Mouse (Mus musculus) liver, embryonic 13.5 days (tissue): Measurements from ENCODE around the gene Cutc. TPM values are rescaled to one million over a fixed set of nuclear protein-coding genes. Genes with fewer than 3 reads are reported as not detected.
A peak's percentile ranks its signal among the peaks of the same experiment; 100 is the strongest.

Source experiments
- ATAC-seq: fragments of 200-750 bp; cut with Nextera tagmentation; 2 replicates; pipeline ENCODE4 v1.8.0; 2017; ENCODE audit warnings: low read depth, mild to moderate bottlenecking, moderate number of reproducible peaks, moderate library complexity
- DNase-seq: peaks from one replicate; pipeline ENCODE4 v3.0.0; 2022
- H3K27ac ChIP-seq: fragments of 300-500 bp; sonication (generic); 2 replicates; pipeline ENCODE4 v1.5.1; 2015; ENCODE audit warnings: moderate library complexity, mild to moderate bottlenecking, inconsistent platforms
- H3K27me3 ChIP-seq: fragments of 300-500 bp; sonication (generic); 2 replicates; pipeline ENCODE4 v1.6.1; 2015; ENCODE audit warnings: mild to moderate bottlenecking, inconsistent platforms
- H3K36me3 ChIP-seq: fragments of 300-500 bp; sonication (generic); 2 replicates; pipeline ENCODE4 v1.6.1; 2015; ENCODE audit warnings: mild to moderate bottlenecking, inconsistent platforms
- H3K4me1 ChIP-seq: fragments of 300-500 bp; sonication (generic); replicated peaks from 2 replicates; pipeline ENCODE4 v1.6.1; 2015; ENCODE audit warnings: inconsistent platforms
- H3K4me2 ChIP-seq: fragments of 300-500 bp; sonication (generic); 2 replicates; pipeline ENCODE4 v1.6.1; 2015; ENCODE audit warnings: inconsistent platforms, mild to moderate bottlenecking, moderate library complexity
- H3K4me3 ChIP-seq: fragments of 300-500 bp; sonication (generic); replicated peaks from 2 replicates; pipeline ENCODE4 v1.5.1; 2015; ENCODE audit warnings: mild to moderate bottlenecking, inconsistent platforms
- H3K9ac ChIP-seq: fragments of 300-500 bp; sonication (generic); 2 replicates; pipeline ENCODE4 v1.6.1; 2015; ENCODE audit warnings: mild to moderate bottlenecking, inconsistent platforms
- H3K9me3 ChIP-seq: fragments of 300-500 bp; sonication (generic); replicated peaks from 2 replicates; pipeline ENCODE4 v1.6.1; 2016; ENCODE audit warnings: inconsistent platforms
- WGBS: fragments of 180-500 bp; shearing (Covaris S2); methylation state at CpG from one replicate; pipeline ENCODE4 v1.1.7; 2015; ENCODE audit not compliant: insufficient replicate concordance; 5-methylcytosine and 5-hydroxymethylcytosine counted together
- polyA plus RNA-seq: library from polyadenylated mRNA; unstranded; fragments of >200 nt; fragmentation: Nextera tagmentation; extraction: Ambion mirVana; gene quantifications from 2 replicates; pipeline ENCODE4 v1.2.1, GENCODE M21; 2015

The Cutc gene
- polyA plus RNA-seq, 1 experiment from 2014 or later: 14.8 TPM

DNA sequence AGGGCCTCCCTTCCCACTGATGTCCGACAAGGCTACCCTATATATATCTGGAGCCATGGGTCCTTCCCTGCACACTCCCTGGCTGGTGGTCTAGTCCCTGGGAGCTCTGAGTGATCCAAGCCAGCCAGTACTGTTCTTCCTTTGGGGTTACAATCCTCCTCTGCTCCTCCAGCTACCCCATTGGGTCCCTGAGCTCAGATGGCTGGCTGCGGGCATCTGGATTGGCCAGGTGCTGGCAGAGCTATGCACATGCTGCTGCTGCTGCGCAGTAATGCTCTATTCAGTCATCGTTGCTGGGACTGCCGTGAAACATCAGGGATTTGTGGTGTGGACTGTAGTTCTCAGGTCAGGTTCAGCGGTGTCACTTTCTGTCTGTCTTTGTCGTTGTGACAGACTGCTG is 28.0 kb upstream of the Cutc start:
- no peak overlapping the region for H3K27ac ChIP-seq
- peaks cover 13% of the 10 kb centered on the region for H3K4me1 ChIP-seq
- H3K9ac ChIP-seq: no peak overlapping the region
- whole genome bisulfite sequencing: 78% methylated on average over 7 of the region's 7 CpGs
- peaks cover 26% of the 10 kb centered on the region for H3K36me3 ChIP-seq
- ATAC-seq (no peak), DNase-seq (no peak)
- no peaks in the 10 kb centered on the region for H3K9me3 ChIP-seq
- H3K27me3 ChIP-seq: no peaks in the 10 kb centered on the region
- no peak overlapping the region for H3K4me2 ChIP-seq
- no peak overlapping the region for H3K4me3 ChIP-seq

DNA sequence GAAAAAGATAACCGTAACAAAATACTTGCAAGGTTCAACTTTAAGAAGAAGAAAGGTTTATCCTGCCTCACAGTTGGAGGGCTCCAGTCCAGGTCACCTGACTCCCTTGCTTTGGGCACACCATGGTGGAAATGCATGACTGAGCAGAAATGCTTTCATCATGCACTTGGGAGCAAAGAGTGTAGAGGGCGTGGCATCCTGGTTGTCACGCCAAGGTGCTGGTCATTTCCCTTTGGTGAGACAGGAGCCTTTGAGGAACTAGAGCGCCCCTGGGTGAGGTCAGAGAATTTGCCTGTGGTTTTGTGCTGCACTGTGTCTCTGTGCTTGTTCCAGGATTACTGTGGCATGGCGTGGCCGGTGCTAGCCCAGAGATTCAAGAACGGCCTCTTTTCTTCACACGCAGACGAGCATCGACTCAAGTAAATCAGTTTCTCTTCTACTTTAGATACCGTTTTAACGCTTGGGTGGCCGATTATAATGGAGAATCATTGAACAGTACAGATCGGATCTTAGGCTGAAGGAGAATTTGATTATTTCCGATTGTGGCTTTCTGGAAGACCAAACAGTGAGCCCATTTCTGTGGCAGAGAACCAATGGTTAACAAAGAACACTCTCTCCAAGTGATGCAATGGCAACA is 26.2 kb upstream of the Cutc start:
- Histone ChIP-seq H3K36me3 (peaks cover 24% of the 10 kb centered on the region), H3K9me3 (no peaks in the 10 kb centered on the region), H3K27me3 (no peaks in the 10 kb centered on the region), H3K4me3 (no peak overlapping the region), H3K4me2 (no peak overlapping the region), H3K27ac (no peak overlapping the region), H3K4me1 (peaks cover 15% of the 10 kb centered on the region), H3K9ac (no peak overlapping the region)
- 69% methylated on average over 15 of the region's 15 CpGs for WGBS
- ATAC-seq (0 out of 2 replicates have a peak, but pooled peaks have one; percentile 5), DNase-seq (no peak)

GRCm38 (mm10) chr19:43729296-43730036 is 23.3 kb upstream of the Cutc start:
- H3K4me1 ChIP-seq: peaks cover 15% of the 10 kb centered on the region
- 49% methylated on average over 22 of the region's 22 CpGs for WGBS
- no peak overlapping the region for H3K9ac ChIP-seq
- ATAC-seq (no peak), DNase-seq (no peak)
- 0 out of 2 replicates have a peak overlapping the region, but pooled peaks have one; percentile 1 for H3K4me3 ChIP-seq
- peaks cover 28% of the 10 kb centered on the region for H3K36me3 ChIP-seq
- H3K27me3 ChIP-seq: no peaks in the 10 kb centered on the region
- H3K9me3 ChIP-seq: no peaks in the 10 kb centered on the region
- no peak overlapping the region for H3K27ac ChIP-seq
- H3K4me2 ChIP-seq: peak overlapping the region; percentile 6

DNA sequence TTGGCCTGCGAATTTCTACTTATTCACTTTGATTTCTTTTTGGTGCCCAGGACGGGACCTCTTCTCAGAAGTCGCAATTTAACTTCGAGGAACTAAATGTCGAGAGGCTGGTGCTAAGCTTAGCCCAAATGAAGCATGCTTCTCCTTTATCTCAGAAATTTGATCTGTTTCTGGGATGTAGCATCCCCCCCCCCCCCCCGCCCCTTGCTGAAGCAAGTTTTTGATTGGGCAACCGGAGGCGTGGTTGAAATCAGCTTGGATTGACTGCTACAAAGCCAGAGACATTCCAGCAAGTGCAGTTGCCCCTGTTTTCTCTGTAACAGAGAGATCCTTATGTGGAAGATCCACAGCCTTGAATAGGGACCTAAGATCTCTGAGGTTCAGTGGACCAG is 22.8 kb upstream of the Cutc start:
- ATAC-seq (no peak), DNase-seq (no peak)
- Histone ChIP-seq H3K4me3 (0 out of 2 replicates have a peak overlapping the region, but pooled peaks have one; percentile 1), H3K9ac (no peak overlapping the region), H3K27me3 (no peaks in the 10 kb centered on the region), H3K27ac (no peak overlapping the region), H3K36me3 (peaks cover 28% of the 10 kb centered on the region), H3K4me2 (peak overlapping the region; percentile 6), H3K9me3 (no peaks in the 10 kb centered on the region), H3K4me1 (peaks cover 15% of the 10 kb centered on the region)
- 61% methylated on average over 8 of the region's 8 CpGs for WGBS

- Histone ChIP-seq H3K9ac (no peak overlapping the region), H3K36me3 (peaks cover 26% of the 10 kb centered on the region), H3K27ac (no peak overlapping the region), H3K27me3 (no peaks in the 10 kb centered on the region), H3K4me3 (no peak overlapping the region), H3K4me2 (no peak overlapping the region), H3K9me3 (no peaks in the 10 kb centered on the region), H3K4me1 (peaks cover 12% of the 10 kb centered on the region)
- ATAC-seq (no peak), DNase-seq (no peak)
- 66% methylated on average over 7 of the region's 7 CpGs for WGBS
Observed at GRCm38 (mm10) chr19:43731157-43731556, 21.6 kb upstream of the Cutc start.

GRCm38 (mm10) chr19:43738409-43738808 is 14.4 kb upstream of the Cutc start:
- H3K9me3 ChIP-seq: no peaks in the 10 kb centered on the region
- H3K27me3 ChIP-seq: no peaks in the 10 kb centered on the region
- WGBS: 86% methylated on average over 10 of the region's 10 CpGs
- ATAC-seq (no peak), DNase-seq (no peak)
- no peak overlapping the region for H3K27ac ChIP-seq
- no peak overlapping the region for H3K4me3 ChIP-seq
- no peak overlapping the region for H3K4me2 ChIP-seq
- no peak overlapping the region for H3K9ac ChIP-seq
- peaks cover 84% of the 10 kb centered on the region for H3K36me3 ChIP-seq
- no peaks in the 10 kb centered on the region for H3K4me1 ChIP-seq

DNA sequence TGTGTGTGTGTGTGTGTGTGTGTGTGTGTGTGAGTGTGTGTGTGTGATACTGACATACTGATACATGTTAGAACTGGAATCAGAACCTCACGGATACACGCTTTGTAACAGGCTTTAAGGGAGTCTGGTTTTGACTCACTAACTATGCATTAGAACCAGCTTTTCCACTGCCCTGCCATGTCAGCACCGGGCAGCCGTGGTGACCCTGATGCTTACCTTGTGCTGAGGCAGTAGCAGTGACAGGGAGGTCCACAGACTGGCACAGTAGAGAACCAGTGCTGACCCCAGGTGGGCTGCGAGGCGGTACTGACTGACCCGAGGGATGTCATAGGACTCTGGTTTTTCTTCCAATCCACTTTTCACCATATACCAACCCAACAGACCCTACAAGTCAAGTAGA is 9.4 kb upstream of the Cutc start:
- DNase-seq (no peak), ATAC-seq (no peak)
- no peaks in the 10 kb centered on the region for H3K27me3 ChIP-seq
- 80% methylated on average over 7 of the region's 7 CpGs for WGBS
- H3K36me3 ChIP-seq: peaks cover 88% of the 10 kb centered on the region
- peaks cover 5% of the 10 kb centered on the region; the same call in 1 of the 2 replicates for H3K4me1 ChIP-seq
- no peak overlapping the region for H3K4me3 ChIP-seq
- no peak overlapping the region for H3K9ac ChIP-seq
- no peak overlapping the region for H3K27ac ChIP-seq
- H3K9me3 ChIP-seq: no peaks in the 10 kb centered on the region
- no peak overlapping the region for H3K4me2 ChIP-seq

GRCm38 (mm10) chr19:43745740-43746139 is 7.1 kb upstream of the Cutc start:
- Histone ChIP-seq H3K36me3 (peaks cover 85% of the 10 kb centered on the region), H3K9ac (no peak overlapping the region)

GRCm38 (mm10) chr19:43747877-43748276 is 4.9 kb upstream of the Cutc start:
- no peaks in the 10 kb centered on the region for H3K27me3 ChIP-seq
- no peak overlapping the region for H3K9ac ChIP-seq
- peaks cover 22% of the 10 kb centered on the region for H3K4me1 ChIP-seq
- H3K36me3 ChIP-seq: peaks cover 70% of the 10 kb centered on the region
- WGBS: 60% methylated on average over 4 of the region's 4 CpGs
- no peak for ATAC-seq
- H3K4me3 ChIP-seq: no peak overlapping the region
- no peak for DNase-seq
- no peak overlapping the region for H3K4me2 ChIP-seq
- no peak overlapping the region for H3K27ac ChIP-seq
- H3K9me3 ChIP-seq: no peaks in the 10 kb centered on the region

More at GRCm38 (mm10) chr19:43745740-43746139, 7.1 kb upstream of the Cutc start:
- DNase-seq (no peak), ATAC-seq (no peak)
- no peak overlapping the region for H3K27ac ChIP-seq
- H3K4me3 ChIP-seq: no peak overlapping the region
- H3K4me2 ChIP-seq: no peak overlapping the region
- WGBS: 48% methylated on average over 3 of the region's 3 CpGs
- peaks cover 10% of the 10 kb centered on the region; the same call in 1 of the 2 replicates for H3K4me1 ChIP-seq
- no peaks in the 10 kb centered on the region for H3K27me3 ChIP-seq
- no peaks in the 10 kb centered on the region for H3K9me3 ChIP-seq

GRCm38 (mm10) chr19:43750008-43750407 is 2.8 kb upstream of the Cutc start:
- Histone ChIP-seq H3K27ac (no peak overlapping the region), H3K4me2 (no peak overlapping the region), H3K9ac (no peak overlapping the region), H3K27me3 (no peaks in the 10 kb centered on the region), H3K9me3 (no peaks in the 10 kb centered on the region), H3K4me1 (peaks cover 32% of the 10 kb centered on the region), H3K4me3 (no peak overlapping the region), H3K36me3 (peaks cover 53% of the 10 kb centered on the region)
- ATAC-seq: no peak
- 85% methylated on average over 2 of the region's 2 CpGs for WGBS
- no peak for DNase-seq

DNA sequence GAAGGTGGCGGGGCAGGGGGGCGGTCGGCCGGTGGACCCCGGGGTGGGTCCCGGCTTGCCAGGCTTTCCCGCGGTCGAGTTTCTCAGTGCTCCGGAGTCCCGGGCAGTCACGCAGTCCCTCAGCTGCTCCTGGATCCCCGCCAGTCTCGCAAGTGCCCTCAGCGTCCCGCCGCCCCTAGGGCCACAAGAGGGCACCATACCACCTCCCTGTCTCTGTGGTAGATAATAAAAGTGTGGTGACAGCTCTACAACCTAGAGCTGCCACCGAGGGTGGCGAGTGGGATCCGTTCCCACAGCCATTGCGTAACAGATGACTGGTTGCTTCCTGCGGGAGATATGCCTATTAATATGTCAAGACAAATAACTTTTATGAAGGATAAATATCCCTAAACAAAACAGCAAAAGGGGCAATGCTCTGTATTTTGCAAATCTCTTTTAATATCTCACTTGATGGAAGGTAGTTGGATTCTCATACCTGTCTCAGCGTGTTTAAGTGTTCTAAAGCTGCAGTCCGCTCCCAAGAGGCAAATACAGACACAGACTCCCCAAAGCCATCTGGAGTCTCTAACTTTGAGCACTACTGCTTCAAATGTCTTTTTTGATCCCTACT is 535 bp downstream of the Cutc start:
- Histone ChIP-seq H3K27ac (peak overlapping the region; percentile 91), H3K4me2 (peak overlapping the region; percentile 73), H3K27me3 (no peaks in the 10 kb centered on the region), H3K36me3 (peaks cover 19% of the 10 kb centered on the region), H3K9me3 (no peaks in the 10 kb centered on the region), H3K9ac (peak overlapping the region; percentile 85), H3K4me3 (peak overlapping the region; percentile 76), H3K4me1 (peaks cover 27% of the 10 kb centered on the region)
- DNase-seq (peak; percentile 81), ATAC-seq (peak; percentile 91)
- 2% methylated on average over 24 of the region's 24 CpGs for WGBS
